Mouse (Mus musculus) neutrophil, adult 5-6 weeks (primary cell): Measurements from ENCODE around the gene Mpzl1. TPM values are rescaled to one million over a fixed set of nuclear protein-coding genes. Genes with fewer than 3 reads are reported as not detected.
"Not testable (repeated sequence)": the region's sequence is repeated elsewhere in the genome, so short reads cannot be mapped to it uniquely, and the experiment has no call there.

Experiments used
- ATAC-seq: fragments of 151-379, 151-347 bp; 2 replicates; pipeline ENCODE4 v1.8.0; 2017; ENCODE audit warnings: mild to moderate bottlenecking, moderate TSS enrichment; ENCODE audit not compliant: insufficient number of reproducible peaks, poor library complexity, low FRiP score, severe bottlenecking; ENCODE audit errors: extremely low read depth
- total RNA-seq: library from RNA; stranded (forward); fragments of 200-1000 nt; gene quantifications from 2 replicates; pipeline ENCODE4 v1.2.3, GENCODE M21; 2017

Gene Mpzl1
- total RNA-seq = not detected in 2 replicates

- ATAC-seq = peak; percentile 100
Measured at GRCm38 (mm10) chr1:165634151-165634884, at the start of gene Mpzl1. TSS of gene Mpzl1 (minus strand) at chr1:165634538.

- no peak for ATAC-seq
Measured at GRCm38 (mm10) chr1:165682056-165682853, 47.9 kb upstream of the Mpzl1 start.

- ATAC-seq = peak; percentile 52
Measured at GRCm38 (mm10) chr1:165681045-165681794, 46.9 kb upstream of the Mpzl1 start.

DNA sequence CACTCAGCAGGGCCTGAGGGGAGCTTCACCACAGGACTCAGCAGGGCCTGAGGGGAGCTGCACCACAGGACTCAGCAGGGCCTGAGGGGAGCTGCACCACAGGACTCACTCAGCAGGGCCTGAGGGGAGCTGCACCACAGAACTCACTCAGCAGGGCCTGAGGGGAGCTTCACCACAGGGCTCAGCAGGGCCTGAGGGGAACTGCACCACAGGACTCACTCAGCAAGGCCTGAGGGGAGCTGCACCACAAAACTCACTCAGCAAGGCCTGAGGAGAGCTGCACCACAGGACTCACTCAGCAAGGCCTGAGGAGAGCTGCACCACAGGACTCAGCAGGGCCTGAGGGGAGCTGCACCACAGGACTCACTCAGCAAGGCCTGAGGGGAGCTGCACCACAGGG is 45.7 kb upstream of the Mpzl1 start:
- ATAC-seq = not testable (repeated sequence)

DNA sequence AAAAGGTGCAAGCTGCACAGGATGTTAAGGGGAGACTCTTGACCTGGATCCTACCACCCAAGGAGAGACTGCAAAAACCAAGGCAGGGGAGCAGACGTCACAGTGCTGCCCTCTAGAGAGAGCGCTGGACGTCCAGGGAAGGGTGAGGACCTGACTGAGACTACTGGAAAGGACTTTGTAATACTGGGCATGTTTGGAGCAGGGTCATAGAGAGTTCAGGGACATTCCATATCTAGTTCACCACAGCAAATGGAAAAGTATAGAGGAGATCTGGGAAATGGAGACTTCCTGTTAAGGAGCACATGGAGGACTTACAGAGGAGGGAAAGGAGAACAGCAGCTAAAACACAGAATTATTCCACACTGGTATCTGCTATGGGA is 45.3 kb upstream of the Mpzl1 start:
- ATAC-seq = no peak

- ATAC-seq = no peak
Measured at GRCm38 (mm10) chr1:165678861-165679617, 44.7 kb upstream of the Mpzl1 start.

DNA sequence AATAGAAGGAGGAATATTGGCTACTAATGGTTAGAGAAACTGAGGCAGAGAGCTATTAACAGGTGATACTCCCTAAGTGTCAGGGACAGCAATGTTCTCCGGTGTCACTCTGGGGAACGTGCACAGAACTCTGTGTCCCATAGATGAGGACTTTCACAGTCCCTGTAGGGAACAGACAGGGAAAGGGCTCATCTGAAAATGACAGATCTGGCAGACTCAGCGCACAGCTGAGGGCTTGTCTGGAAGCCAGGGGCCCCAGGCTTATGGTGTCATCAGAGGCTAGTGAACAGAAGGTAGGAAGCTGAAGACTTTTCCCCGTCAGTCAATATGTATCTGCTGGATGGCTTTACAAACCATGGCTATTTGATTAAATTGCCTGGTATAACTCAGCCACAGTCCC is 43.2 kb upstream of the Mpzl1 start:
- no peak for ATAC-seq

DNA sequence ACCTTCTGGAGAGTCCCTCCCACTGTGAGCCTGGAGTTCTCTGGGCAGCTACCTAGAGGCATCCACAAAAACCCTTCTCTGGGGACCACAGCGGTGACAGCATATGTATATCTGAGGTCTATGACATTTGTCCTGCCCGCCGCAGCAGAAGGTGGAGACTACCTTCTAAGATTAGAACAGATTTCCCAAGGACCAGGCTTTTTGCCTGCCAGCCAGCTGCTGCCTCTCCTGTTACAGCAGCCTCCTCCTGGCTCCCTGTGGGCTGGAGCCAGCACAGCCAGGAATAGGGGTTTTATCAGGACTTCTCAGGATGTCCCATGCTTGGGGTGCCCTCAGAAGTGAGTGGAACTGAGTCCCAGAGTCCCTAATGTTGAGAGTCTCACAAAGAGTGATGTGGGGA is 42.7 kb upstream of the Mpzl1 start:
- ATAC-seq = no peak

DNA sequence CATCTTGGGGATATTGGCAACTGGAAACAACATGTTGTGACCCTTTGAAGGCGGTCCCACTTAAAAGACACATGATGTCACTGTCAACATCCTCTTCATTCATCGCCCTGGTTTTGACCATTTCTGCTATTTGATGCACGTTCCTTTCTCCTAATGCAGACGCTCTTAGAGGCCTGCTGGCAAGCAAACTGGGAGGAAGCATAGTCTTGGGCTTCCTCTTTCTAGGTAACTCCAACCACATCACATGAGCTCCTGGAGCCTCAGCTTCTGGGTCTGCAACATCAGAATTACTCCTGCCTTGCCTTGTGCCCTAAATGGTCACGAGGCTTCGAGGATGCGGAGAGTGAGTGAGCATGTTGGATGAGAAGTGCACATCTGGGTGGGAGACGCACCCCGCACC is 40.8 kb upstream of the Mpzl1 start:
- ATAC-seq = peak; percentile 77

DNA sequence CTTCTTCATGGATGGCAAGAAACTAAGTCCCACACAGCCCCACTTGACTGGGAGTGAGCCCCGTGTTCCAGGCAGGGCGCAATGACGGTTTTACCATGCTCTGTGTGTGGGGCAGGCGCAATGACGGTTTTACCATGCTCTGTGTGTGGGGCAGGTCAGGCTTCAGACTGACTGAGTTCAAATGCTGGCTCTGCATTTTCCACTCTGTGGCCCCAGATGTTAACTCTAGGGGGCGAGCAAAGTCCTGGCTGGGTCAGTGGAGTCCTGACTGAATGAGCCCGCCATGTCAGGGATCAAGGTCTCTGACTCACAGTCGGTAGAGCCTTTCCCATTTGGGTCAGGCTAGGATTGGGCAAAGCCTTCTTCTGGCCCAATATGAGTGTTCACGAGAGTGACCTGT is 38.0 kb upstream of the Mpzl1 start:
- no peak for ATAC-seq

DNA sequence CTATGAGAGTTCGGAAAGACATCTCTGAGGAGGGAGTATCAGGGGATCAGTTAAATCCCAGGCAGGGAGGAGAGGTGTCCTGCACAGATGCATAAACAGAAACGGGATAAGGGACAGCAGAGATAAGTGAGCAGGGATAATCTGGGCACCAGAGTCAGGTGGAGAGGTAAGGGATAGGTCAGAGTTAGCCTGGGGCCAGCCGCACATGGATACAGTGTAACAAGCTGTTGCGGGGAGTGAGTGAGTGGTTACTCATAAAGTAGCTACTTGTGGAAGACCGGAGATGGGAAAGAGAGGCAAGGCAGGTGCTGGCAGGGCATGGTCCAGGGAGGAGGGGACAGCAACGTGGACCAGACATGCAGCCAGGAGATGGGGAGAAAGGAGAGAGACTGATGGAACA is 35.7 kb upstream of the Mpzl1 start:
- no peak for ATAC-seq

- ATAC-seq = no peak
Measured at GRCm38 (mm10) chr1:165668904-165669303, 34.6 kb upstream of the Mpzl1 start.

DNA sequence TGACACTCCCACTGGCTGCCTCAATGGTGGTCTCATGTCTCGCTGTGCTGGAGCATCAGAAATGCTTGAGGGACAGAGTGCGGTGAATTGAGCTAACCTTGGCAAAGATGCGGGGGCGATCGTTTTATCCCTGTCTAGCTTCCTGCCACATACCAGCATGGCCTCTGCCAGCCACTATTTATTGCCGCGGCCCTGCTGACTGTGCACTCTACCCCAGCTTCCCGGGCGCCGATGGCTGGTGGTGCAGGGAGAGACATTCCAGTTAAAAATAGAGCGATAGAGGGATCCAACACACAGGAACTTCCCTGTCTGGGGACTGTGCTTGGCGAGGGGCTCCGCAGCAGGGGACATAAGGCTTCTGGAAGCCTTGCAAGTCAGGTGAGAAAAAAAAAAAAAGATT is 33.0 kb upstream of the Mpzl1 start:
- ATAC-seq = no peak

DNA sequence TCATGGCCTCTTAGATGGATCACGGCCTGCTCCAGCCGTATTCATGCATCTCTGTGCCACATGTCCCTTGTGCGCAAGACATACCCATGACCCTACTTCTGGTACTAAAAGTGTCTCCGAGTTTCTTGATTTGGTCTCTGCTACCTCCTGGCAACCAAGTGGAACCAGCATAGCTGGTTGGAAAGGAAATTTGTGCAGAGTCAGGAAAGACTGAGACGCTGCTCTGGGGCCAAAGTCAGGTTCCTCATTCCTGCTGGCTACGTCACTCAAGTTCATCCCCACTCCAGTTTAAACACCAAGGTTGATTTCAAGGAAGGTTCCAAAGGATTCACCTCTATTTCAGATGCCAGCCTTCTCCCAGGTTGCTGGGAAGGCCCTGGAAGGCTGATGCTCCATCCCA is 32.6 kb upstream of the Mpzl1 start:
- no peak; the same call in 1 of the 2 replicates for ATAC-seq

DNA sequence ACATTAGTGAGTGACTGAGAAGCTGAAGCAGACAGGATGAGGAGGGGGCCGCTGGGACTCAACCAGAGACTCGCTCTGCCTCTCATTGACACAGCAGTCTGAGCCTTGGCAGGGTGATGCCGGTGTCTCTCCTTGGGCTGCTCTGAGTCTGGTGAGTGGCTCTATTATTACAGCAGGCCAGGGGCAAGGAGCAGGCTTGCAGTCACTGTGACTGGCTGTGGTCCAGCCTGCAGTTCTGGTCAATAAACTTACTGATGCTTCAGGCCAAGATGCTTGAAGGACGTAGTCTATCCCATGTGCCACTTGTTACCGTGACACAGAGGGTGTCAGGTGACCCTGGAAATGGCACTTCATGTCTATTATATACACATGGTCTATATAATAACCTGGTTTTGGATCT is 31.4 kb upstream of the Mpzl1 start:
- ATAC-seq = no peak

DNA sequence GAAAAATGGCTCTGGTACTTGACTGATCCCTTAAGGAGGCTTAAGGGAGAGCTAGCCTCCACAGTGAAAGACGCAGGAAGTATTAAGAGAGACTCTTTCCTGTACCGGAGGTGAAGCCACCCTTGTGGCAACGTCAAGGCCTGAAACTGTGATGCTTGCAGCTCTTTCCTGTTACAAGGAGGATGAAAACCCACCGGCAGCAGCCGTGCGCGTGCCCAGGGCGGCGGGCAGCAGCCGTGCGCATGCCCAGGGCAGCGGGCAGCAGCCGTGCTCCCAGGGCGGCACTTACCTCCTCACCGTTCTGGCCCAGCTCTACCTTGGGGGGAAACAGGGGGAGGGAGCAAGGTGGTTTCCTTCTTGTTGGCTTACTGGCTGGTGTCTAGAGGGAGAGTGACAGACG is 28.9 kb upstream of the Mpzl1 start:
- ATAC-seq = no peak

DNA sequence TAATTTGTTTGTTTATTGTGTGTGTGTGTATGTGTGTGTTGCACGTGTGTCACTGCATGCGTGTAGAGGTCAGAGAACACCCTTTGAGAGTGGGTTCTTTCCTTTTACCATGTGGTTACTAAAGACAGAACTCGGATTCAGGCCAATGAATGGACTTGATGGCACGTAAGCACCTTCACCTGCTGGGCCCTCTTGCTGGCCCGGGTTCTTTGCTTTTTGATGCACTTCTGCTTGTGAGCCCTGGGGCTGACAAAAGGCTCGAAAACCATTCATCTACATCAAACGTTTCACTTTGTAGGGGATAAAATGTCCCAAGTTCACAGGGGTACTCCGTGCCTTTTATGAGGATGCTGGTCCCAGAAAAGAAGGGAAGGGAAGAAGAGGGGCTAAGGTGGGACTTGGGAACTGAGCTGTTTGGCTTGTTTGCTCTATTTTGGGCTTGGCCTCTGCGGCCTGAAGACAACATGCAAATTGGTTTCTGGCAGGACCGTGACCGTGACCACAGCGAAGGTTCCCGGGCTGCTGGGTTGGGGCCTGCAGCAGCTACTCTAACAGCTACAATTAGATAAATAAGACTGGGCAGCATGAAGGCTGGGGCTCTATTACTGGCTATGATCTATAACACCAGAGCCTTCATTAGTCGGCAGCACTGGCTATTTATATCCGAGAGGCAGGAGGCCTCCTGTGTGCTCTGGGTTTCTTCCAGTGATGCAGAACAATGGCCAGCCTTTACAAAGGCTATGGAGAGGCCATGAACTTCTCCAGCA is 28.3 kb upstream of the Mpzl1 start:
- ATAC-seq = no peak

DNA sequence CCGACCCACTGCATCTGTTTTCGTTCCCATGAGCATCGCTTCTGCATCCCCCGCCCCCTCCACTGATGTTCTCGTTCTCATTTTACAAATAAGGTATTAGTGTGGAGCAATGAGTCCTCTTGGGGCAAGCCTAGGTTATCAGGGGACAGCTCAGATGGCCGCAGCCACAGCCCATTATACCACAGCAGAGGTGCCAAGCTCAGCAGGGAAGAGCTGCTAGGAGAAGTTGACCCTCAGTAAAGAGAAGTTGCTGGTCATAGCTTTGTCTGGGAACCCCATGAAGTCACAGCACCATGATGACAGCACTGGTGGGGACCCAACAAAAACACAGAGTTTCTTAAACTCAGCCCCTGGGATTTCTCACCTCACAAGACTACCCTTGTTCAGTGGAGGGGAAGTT is 27.4 kb upstream of the Mpzl1 start:
- ATAC-seq = no peak
